Mouse (Mus musculus) heart, adult 2 months (tissue): ENCODE measurements around the gene Zbtb12.

ENCODE experiments used
- CTCF ChIP-seq: fragments of 200-600 bp; IDR thresholded peaks from 2 replicates; pipeline ENCODE4 v1.8.1; 2022; ENCODE audit warnings: antibody characterized with exemption, mild to moderate bottlenecking, moderate library complexity
- POLR2A ChIP-seq: fragments of 200-500 bp; IDR thresholded peaks from 2 replicates; pipeline ENCODE4 v1.6.1; 2011; ENCODE audit warnings: mild to moderate bottlenecking, low read depth, low read length, control low read depth; ENCODE audit not compliant: insufficient read depth

DNA sequence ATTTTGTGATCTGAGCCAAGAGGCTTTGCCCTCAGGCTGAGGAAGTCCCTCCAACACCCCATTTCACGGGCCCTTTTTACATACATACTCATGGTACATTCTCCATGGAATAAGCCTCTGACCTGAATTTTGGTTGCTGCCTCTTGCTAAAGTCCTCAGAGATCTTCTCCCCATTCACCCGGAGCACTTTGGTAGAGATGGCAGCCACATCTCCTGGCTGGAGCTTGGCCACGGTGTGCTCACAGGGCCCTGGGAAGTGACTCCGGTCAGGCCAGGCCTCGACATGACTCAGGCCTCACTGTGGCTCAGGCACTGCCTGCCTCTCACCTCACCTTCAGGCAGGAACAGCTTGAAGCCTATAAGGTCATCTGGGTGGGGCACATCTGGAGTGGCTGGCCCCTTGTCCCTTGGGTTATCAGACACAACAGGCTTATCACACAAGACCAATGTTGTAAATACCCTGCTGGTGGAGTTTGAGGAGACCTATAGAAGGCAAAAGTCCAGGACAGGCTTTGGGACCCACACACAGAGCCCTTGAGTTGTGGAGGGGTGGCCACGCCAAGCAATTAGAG, 38.5 kb upstream of the Zbtb12 start:
- TF ChIP-seq POLR2A = no peak
- no peak for TF ChIP-seq CTCF
